Mouse (Mus musculus): ENCODE data around the gene Slc24a3.

Gene Slc24a3

GRCm38 (mm10) chr2:145333466-145333865, 165.9 kb downstream of the Slc24a3 start:
- no peak for DNase-seq (ENCODE audit: low read depth, low spot score)
- no peaks in the 10 kb centered on the region for H3K27me3 ChIP-seq (ENCODE audit: control insufficient read depth, insufficient read depth, low read length, poor library complexity, severe bottlenecking)

GRCm38 (mm10) chr2:145336406-145336805, 168.9 kb downstream of the Slc24a3 start:
- H3K27me3 ChIP-seq (ENCODE audit: control insufficient read depth, insufficient read depth, low read length, poor library complexity, severe bottlenecking) = no peaks in the 10 kb centered on the region
- DNase-seq (ENCODE audit: low read depth, low spot score) = no peak

More at GRCm38 (mm10) chr2:145333466-145333865, 165.9 kb downstream of the Slc24a3 start:
- no peaks in the 10 kb centered on the region for H3K36me3 ChIP-seq (ENCODE audit: control insufficient read depth, insufficient read depth, low read length, poor library complexity, severe bottlenecking)

GRCm38 (mm10) chr2:145340816-145341215, 173.3 kb downstream of the Slc24a3 start:
- Histone ChIP-seq H3K27me3 (ENCODE audit: control insufficient read depth, insufficient read depth, low read length, poor library complexity, severe bottlenecking) (no peaks in the 10 kb centered on the region), H3K36me3 (ENCODE audit: control insufficient read depth, insufficient read depth, low read length, poor library complexity, severe bottlenecking) (no peaks in the 10 kb centered on the region)
- DNase-seq (ENCODE audit: low read depth, low spot score) = no peak

More at GRCm38 (mm10) chr2:145336406-145336805, 168.9 kb downstream of the Slc24a3 start:
- H3K36me3 ChIP-seq (ENCODE audit: control insufficient read depth, insufficient read depth, low read length, poor library complexity, severe bottlenecking) = no peaks in the 10 kb centered on the region

- Histone ChIP-seq H3K27me3 (ENCODE audit: control insufficient read depth, insufficient read depth, low read length, poor library complexity, severe bottlenecking) (no peaks in the 10 kb centered on the region), H3K36me3 (ENCODE audit: control insufficient read depth, insufficient read depth, low read length, poor library complexity, severe bottlenecking) (no peaks in the 10 kb centered on the region)
- DNase-seq (ENCODE audit: low read depth, low spot score) = no peak
These were observed 175.4 kb downstream of the Slc24a3 start for GRCm38 (mm10) chr2:145342956-145343355.

- Histone ChIP-seq H3K36me3 (ENCODE audit: control insufficient read depth, insufficient read depth, low read length, poor library complexity, severe bottlenecking) (no peaks in the 10 kb centered on the region), H3K27me3 (ENCODE audit: control insufficient read depth, insufficient read depth, low read length, poor library complexity, severe bottlenecking) (no peaks in the 10 kb centered on the region)
- DNase-seq (ENCODE audit: low read depth, low spot score) = no peak
These were observed 177.0 kb downstream of the Slc24a3 start for GRCm38 (mm10) chr2:145344521-145344920.

- Histone ChIP-seq H3K27me3 (ENCODE audit: control insufficient read depth, insufficient read depth, low read length, poor library complexity, severe bottlenecking) (no peaks in the 10 kb centered on the region), H3K36me3 (ENCODE audit: control insufficient read depth, insufficient read depth, low read length, poor library complexity, severe bottlenecking) (no peaks in the 10 kb centered on the region)
- DNase-seq (ENCODE audit: low read depth, low spot score) = no peak
These were observed 186.2 kb downstream of the Slc24a3 start for GRCm38 (mm10) chr2:145353801-145354200.

GRCm38 (mm10) chr2:145358236-145358942, 190.8 kb downstream of the Slc24a3 start:
- DNase-seq (ENCODE audit: low read depth, low spot score) = no peak
- Histone ChIP-seq H3K27me3 (ENCODE audit: control insufficient read depth, insufficient read depth, low read length, poor library complexity, severe bottlenecking) (no peaks in the 10 kb centered on the region), H3K36me3 (ENCODE audit: control insufficient read depth, insufficient read depth, low read length, poor library complexity, severe bottlenecking) (no peaks in the 10 kb centered on the region)

GRCm38 (mm10) chr2:145363604-145364003, 196.1 kb downstream of the Slc24a3 start:
- DNase-seq (ENCODE audit: low read depth, low spot score) = no peak
- Histone ChIP-seq H3K36me3 (ENCODE audit: control insufficient read depth, insufficient read depth, low read length, poor library complexity, severe bottlenecking) (no peaks in the 10 kb centered on the region), H3K27me3 (ENCODE audit: control insufficient read depth, insufficient read depth, low read length, poor library complexity, severe bottlenecking) (no peaks in the 10 kb centered on the region)

- Histone ChIP-seq H3K27me3 (ENCODE audit: control insufficient read depth, insufficient read depth, low read length, poor library complexity, severe bottlenecking) (no peaks in the 10 kb centered on the region), H3K36me3 (ENCODE audit: control insufficient read depth, insufficient read depth, low read length, poor library complexity, severe bottlenecking) (no peaks in the 10 kb centered on the region)
- no peak for DNase-seq (ENCODE audit: low read depth, low spot score)
These were observed 201.1 kb downstream of the Slc24a3 start for GRCm38 (mm10) chr2:145368701-145369100.

- no peaks in the 10 kb centered on the region for H3K36me3 ChIP-seq (ENCODE audit: control insufficient read depth, insufficient read depth, low read length, poor library complexity, severe bottlenecking)
- no peaks in the 10 kb centered on the region for H3K27me3 ChIP-seq (ENCODE audit: control insufficient read depth, insufficient read depth, low read length, poor library complexity, severe bottlenecking)
- no peak for DNase-seq (ENCODE audit: low read depth, low spot score)
These were observed 203.2 kb downstream of the Slc24a3 start for GRCm38 (mm10) chr2:145370795-145371194.

GRCm38 (mm10) chr2:145373803-145374202, 206.2 kb downstream of the Slc24a3 start:
- DNase-seq (ENCODE audit: low read depth, low spot score) = no peak

GRCm38 (mm10) chr2:145382908-145383770, 215.6 kb downstream of the Slc24a3 start:
- Histone ChIP-seq H3K27me3 (ENCODE audit: control insufficient read depth, insufficient read depth, low read length, poor library complexity, severe bottlenecking) (no peaks in the 10 kb centered on the region), H3K36me3 (ENCODE audit: control insufficient read depth, insufficient read depth, low read length, poor library complexity, severe bottlenecking) (no peaks in the 10 kb centered on the region)
- no peak for DNase-seq (ENCODE audit: low read depth, low spot score)

More at GRCm38 (mm10) chr2:145373803-145374202, 206.2 kb downstream of the Slc24a3 start:
- H3K36me3 ChIP-seq (ENCODE audit: control insufficient read depth, insufficient read depth, low read length, poor library complexity, severe bottlenecking) = no peaks in the 10 kb centered on the region
- no peaks in the 10 kb centered on the region for H3K27me3 ChIP-seq (ENCODE audit: control insufficient read depth, insufficient read depth, low read length, poor library complexity, severe bottlenecking)

- DNase-seq (ENCODE audit: low read depth, low spot score) = no peak
- no peaks in the 10 kb centered on the region for H3K27me3 ChIP-seq (ENCODE audit: control insufficient read depth, insufficient read depth, low read length, poor library complexity, severe bottlenecking)
- no peaks in the 10 kb centered on the region for H3K36me3 ChIP-seq (ENCODE audit: control insufficient read depth, insufficient read depth, low read length, poor library complexity, severe bottlenecking)
These were observed 216.7 kb downstream of the Slc24a3 start for GRCm38 (mm10) chr2:145384221-145384620.

GRCm38 (mm10) chr2:145385220-145385619, 217.7 kb downstream of the Slc24a3 start:
- no peaks in the 10 kb centered on the region for H3K27me3 ChIP-seq (ENCODE audit: control insufficient read depth, insufficient read depth, low read length, poor library complexity, severe bottlenecking)
- H3K36me3 ChIP-seq (ENCODE audit: control insufficient read depth, insufficient read depth, low read length, poor library complexity, severe bottlenecking) = no peaks in the 10 kb centered on the region
- no peak for DNase-seq (ENCODE audit: low read depth, low spot score)

GRCm38 (mm10) chr2:145385773-145386172, 218.2 kb downstream of the Slc24a3 start:
- H3K27me3 ChIP-seq (ENCODE audit: control insufficient read depth, insufficient read depth, low read length, poor library complexity, severe bottlenecking) = no peaks in the 10 kb centered on the region
- no peak for DNase-seq (ENCODE audit: low read depth, low spot score)
- H3K36me3 ChIP-seq (ENCODE audit: control insufficient read depth, insufficient read depth, low read length, poor library complexity, severe bottlenecking) = no peaks in the 10 kb centered on the region

All from splenic B cell, adult 2 months (primary cell).